ENCODE assay signal across 20 mouse cellular contexts in genomic region chr17:32810648-32811047, GRCm38 (mm10). TPM values are rescaled to one million over a fixed set of nuclear protein-coding genes. Genes with fewer than 3 reads are reported as not detected.
A peak's percentile ranks its signal among the peaks of the same experiment; 100 is the strongest.
DNase-seq lines count a peak whose midpoint lies in the region; ATAC-seq and TF ChIP-seq lines count a peak whose summit lies in the region.
"Had no signal": no experiment of that assay in that cellular context is flagged by ENCODE, and none has a peak within 500 bp of the region (broad histone marks: within the 10 kb centered on the region; RNA-seq: fewer than 3 reads in every experiment).

No protein-coding gene starts in this region.

- ATAC-seq in hindbrain, embryonic 13.5 days (ENCODE audit: low FRiP score), result no peak
- ATAC-seq in midbrain, embryonic 12.5 days (ENCODE audit: low FRiP score, low read depth), result no peak
- no peak for ATAC-seq in granulocyte monocyte progenitor cell, adult 5-6 weeks (replicated peaks; ENCODE audit: poor library complexity, severe bottlenecking)
- ATAC-seq: Patski had no signal

- TF ChIP-seq RAD21 in CH12.LX (IDR thresholded peaks at IDR 0.05; ENCODE audit: low read depth, low read length), result no peak

- intact Hi-C loops in heart, postnatal 14 days (cut with DNase I), result no loop called here

- H3K4me2 ChIP-seq in CH12.LX (ENCODE audit: insufficient read depth, low read depth, poor library complexity, severe bottlenecking), result peak overlapping the region; percentile 4
- H3K4me2 ChIP-seq in hindbrain, embryonic 13.5 days, result peak overlapping the region; percentile 65
- H3K4me2 ChIP-seq in midbrain, embryonic 12.5 days (replicated peaks), result peak overlapping the region; percentile 65

- H3K27ac ChIP-seq in CH12.LX (ENCODE audit: insufficient read depth, low read depth), result peak overlapping the region; percentile 46; the same call in 1 of the 2 replicates
- peak overlapping the region; percentile 95 for H3K27ac ChIP-seq in hindbrain, embryonic 13.5 days
- H3K27ac ChIP-seq in midbrain, embryonic 12.5 days (replicated peaks), result peak overlapping the region; percentile 96
- H3K27ac ChIP-seq: heart, adult 2 months; heart, embryonic 15.5 days; limb, embryonic 12.5 days; liver, embryonic 13.5 days had no signal

- in situ Hi-C loops in CH12.LX (cut with MboI; ENCODE audit: low pct_ligation_motif_present, low pct_unique_long_range_greater_than_20kb, low sequenced_read_pairs), result no loop called here

- peak overlapping the region in 2 of 3 experiments; percentile 37 to 61 for H3K4me3 ChIP-seq in CH12.LX (replicated peaks in 1 of 3; ENCODE audit: low read depth in 2 of 3, low read length in 2 of 3, poor library complexity in 1 of 3)
- no peak overlapping the region for H3K4me3 ChIP-seq in hindbrain, embryonic 13.5 days
- peak overlapping the region; percentile 60; the same call in 1 of the 2 replicates for H3K4me3 ChIP-seq in midbrain, embryonic 12.5 days
- H3K4me3 ChIP-seq: heart, adult 2 months; liver, embryonic 13.5 days had no signal

- 8% methylated on average over 1 of the region's 1 CpGs for WGBS in hindbrain, embryonic 13.5 days
- WGBS in midbrain, embryonic 12.5 days, result 29% methylated on average over 1 of the region's 1 CpGs

- H3K4me1 ChIP-seq in CH12.LX (ENCODE audit: control insufficient read depth in 1 of 2, insufficient read depth in 2 of 2), result peaks cover 12 to 43% of the 10 kb centered on the region in 2 experiments
- peaks cover 34% of the 10 kb centered on the region for H3K4me1 ChIP-seq in hindbrain, embryonic 13.5 days (replicated peaks)
- H3K4me1 ChIP-seq in midbrain, embryonic 12.5 days, result peaks cover 25% of the 10 kb centered on the region
- H3K4me1 ChIP-seq: liver, embryonic 13.5 days had no signal

- no peaks in the 10 kb centered on the region for H3K79me2 ChIP-seq in CH12.LX (replicated peaks; ENCODE audit: control insufficient read depth, extremely low read depth, insufficient read depth, poor library complexity, severe bottlenecking)

- no peaks in the 10 kb centered on the region for H3K27me3 ChIP-seq in CH12.LX (replicated peaks)
- no peaks in the 10 kb centered on the region for H3K27me3 ChIP-seq in hindbrain, embryonic 13.5 days
- no peaks in the 10 kb centered on the region for H3K27me3 ChIP-seq in midbrain, embryonic 12.5 days
- H3K27me3 ChIP-seq: heart, embryonic 15.5 days; limb, embryonic 12.5 days had no signal

- no peak overlapping the region for H3K9ac ChIP-seq in CH12.LX (ENCODE audit: insufficient read depth, low read depth)
- no peak overlapping the region for H3K9ac ChIP-seq in hindbrain, embryonic 13.5 days
- H3K9ac ChIP-seq in midbrain, embryonic 12.5 days (replicated peaks), result no peak overlapping the region
- H3K9ac ChIP-seq: heart, embryonic 15.5 days; limb, embryonic 12.5 days; liver, embryonic 13.5 days had no signal

- no peak for TF ChIP-seq CTCF in CH12.LX (conservative IDR thresholded peaks at IDR 0.05 in 1 of 2, IDR thresholded peaks at IDR 0.05 in 1 of 2; ENCODE audit: low read depth in 2 of 2, low read length in 2 of 2)

- TF ChIP-seq EP300 in CH12.LX (IDR thresholded peaks at IDR 0.05; ENCODE audit: low read length), result no peak; the same call in none of the 2 replicates

- peaks cover 0 to 16% of the 10 kb centered on the region in 2 experiments for H3K36me3 ChIP-seq in CH12.LX (replicated peaks in 1 of 2; ENCODE audit: control insufficient read depth in 1 of 2, insufficient read depth in 1 of 2, low read length in 1 of 2)
- peaks cover 7% of the 10 kb centered on the region; the same call in 1 of the 2 replicates for H3K36me3 ChIP-seq in hindbrain, embryonic 13.5 days
- peaks cover under 1% of the 10 kb centered on the region; the same call in 1 of the 2 replicates for H3K36me3 ChIP-seq in midbrain, embryonic 12.5 days
- H3K36me3 ChIP-seq: heart, embryonic 15.5 days; liver, embryonic 13.5 days had no signal

- H3K9me3 ChIP-seq in CH12.LX (replicated peaks; ENCODE audit: low read length), result no peaks in the 10 kb centered on the region
- H3K9me3 ChIP-seq in hindbrain, embryonic 13.5 days, result no peaks in the 10 kb centered on the region
- H3K9me3 ChIP-seq in midbrain, embryonic 12.5 days, result no peaks in the 10 kb centered on the region
- H3K9me3 ChIP-seq: heart, embryonic 15.5 days; limb, embryonic 12.5 days; liver, embryonic 13.5 days had no signal

- TF ChIP-seq POLR2A in CH12.LX (IDR thresholded peaks at IDR 0.05; ENCODE audit: low read depth, low read length), result no peak

- dilution Hi-C loops in CH12.LX (cut with MboI; ENCODE audit: extremely low pct_ligation_motif_present, extremely low pct_unique_long_range_greater_than_20kb, low sequenced_read_pairs), result no loop called here

- DNase-seq in embryo, embryonic 10.5 days (ENCODE audit: low spot score), result peak; percentile 9
- no peak for DNase-seq in embryo, embryonic 10 days (ENCODE audit: low spot score)
- peak; percentile 70 for DNase-seq in CH12.LX (ENCODE audit: extremely low read depth)
- no peak for DNase-seq in spleen, postnatal 10 days (ENCODE audit: low spot score in 2 of 2)
- no peak for DNase-seq in heart, postnatal 14 days
- DNase-seq: adrenal gland, adult 8-10 months; cerebellum, adult 9-11 months; heart, adult 2 months; kidney, adult 11 months; liver, embryonic 13.5 days; lung, embryonic 14.5 days; lung, postnatal 4 days; right cerebral cortex, postnatal 25 days had no signal

TF ChIP-seq in CH12.LX, 34 proteins besides CTCF, POLR2A, EP300 and RAD21 (continues in another document):
- TF ChIP-seq ZKSCAN1 (IDR thresholded peaks at IDR 0.05; ENCODE audit: borderline replicate concordance, low read depth, low read length) (no peak), MEF2A (IDR thresholded peaks at IDR 0.05; ENCODE audit: borderline replicate concordance, low read depth, low read length) (peak; percentile 93), MXI1 (IDR thresholded peaks at IDR 0.05; ENCODE audit: low read depth, low read length) (no peak), USF1 (IDR thresholded peaks at IDR 0.05; ENCODE audit: low read depth, low read length) (no peak), BHLHE40 (IDR thresholded peaks at IDR 0.05; ENCODE audit: low read depth, low read length) (peak; percentile 68), IRF4 (IDR thresholded peaks at IDR 0.05; ENCODE audit: low read depth, low read length) (peak; percentile 43; the same call in 1 of the 2 replicates), GABPA (IDR thresholded peaks at IDR 0.05; ENCODE audit: insufficient replicate concordance, low read depth, low read length) (no peak), E2F4 (IDR thresholded peaks at IDR 0.05; ENCODE audit: insufficient replicate concordance, low read depth, low read length) (no peak), CHD2 (IDR thresholded peaks at IDR 0.05; ENCODE audit: low read length) (no peak), MAX (IDR thresholded peaks at IDR 0.05; ENCODE audit: low read length) (no peak), ZC3H11A (IDR thresholded peaks at IDR 0.05; ENCODE audit: low read depth, low read length) (no peak), CHD1 (IDR thresholded peaks at IDR 0.05; ENCODE audit: low read depth, low read length) (no peak), TBP (conservative IDR thresholded peaks at IDR 0.05; ENCODE audit: low read depth, low read length) (peak; percentile 36; the same call in 1 of the 2 replicates), ZMIZ1 (IDR thresholded peaks at IDR 0.05; ENCODE audit: low read depth, low read length) (no peak), JUN (IDR thresholded peaks at IDR 0.05; ENCODE audit: insufficient read depth, low read depth, low read length) (0 out of 2 replicates have a peak, but pooled peaks have one; percentile 48), TCF12 (IDR thresholded peaks at IDR 0.05; ENCODE audit: low read depth, low read length) (0 out of 2 replicates have a peak, but pooled peaks have one; percentile 20), NELFE (IDR thresholded peaks at IDR 0.05; ENCODE audit: low read depth, low read length) (no peak), ETS1 (conservative IDR thresholded peaks at IDR 0.05; ENCODE audit: low read depth, low read length) (peak; percentile 81), ZNF384 (IDR thresholded peaks at IDR 0.05; ENCODE audit: low read depth, low read length) (no peak), JUND (conservative IDR thresholded peaks at IDR 0.05; ENCODE audit: low read depth, low read length) (0 out of 2 replicates have a peak, but pooled peaks have one; percentile 16), MAZ (IDR thresholded peaks at IDR 0.05; ENCODE audit: low read depth, low read length) (no peak), MYC (IDR thresholded peaks at IDR 0.05; ENCODE audit: low read depth, low read length) (peak; percentile 24; the same call in 1 of the 2 replicates)

RNA-seq across cellular contexts. Expression of gene Zfp811, which starts 0.9 kb away (rescaled TPM):
- total RNA-seq in CH12.LX (2012; rRNA removed) (1.1 and 1.7 TPM in 2 replicates), CH12.LX (2014; rRNA removed) (5.0 and 6.6 TPM in 2 replicates)
- polyA plus RNA-seq in CH12.LX (2012; ENCODE audit: insufficient read length, low read depth), result 3.4 and 4.1 TPM in 2 replicates
- 63.9 and 71.5 TPM in 2 replicates for polyA plus RNA-seq in hindbrain, embryonic 13.5 days (2015; fragmentation: Nextera tagmentation; extraction: Ambion mirVana)
- polyA plus RNA-seq in midbrain, embryonic 12.5 days (2016; fragmentation: Nextera tagmentation; extraction: Ambion mirVana), result 53.5 and 57.9 TPM in 2 replicates
- total RNA-seq in granulocyte monocyte progenitor cell, adult 5-6 weeks (2014; fragmentation: Nextera tagmentation), result not detected in 2 replicates
- not detected in 2 replicates for total RNA-seq in granulocyte monocyte progenitor cell, adult 5-6 weeks (2017)
- under 1 TPM; 0.22 to 0.24 TPM for total RNA-seq in heart, postnatal 14 days (2021)
- total RNA-seq: monocyte, adult 5-6 weeks had no signal

RNA-seq across cellular contexts. Expression of gene Zfp799, which starts 19.4 kb away (rescaled TPM):
- 4.7 and 6.2 TPM in 2 replicates for total RNA-seq in CH12.LX (2012; rRNA removed)
- 6.5 and 9.0 TPM in 2 replicates for total RNA-seq in CH12.LX (2014; rRNA removed)
- polyA plus RNA-seq in CH12.LX (2012; ENCODE audit: insufficient read length, low read depth), result 9.4 and 9.5 TPM in 2 replicates
- polyA plus RNA-seq in hindbrain, embryonic 13.5 days (2015; fragmentation: Nextera tagmentation; extraction: Ambion mirVana), result 20.1 and 22.2 TPM in 2 replicates
- polyA plus RNA-seq in midbrain, embryonic 12.5 days (2016; fragmentation: Nextera tagmentation; extraction: Ambion mirVana), result 18.6 and 20.4 TPM in 2 replicates
- total RNA-seq in granulocyte monocyte progenitor cell, adult 5-6 weeks (2014; fragmentation: Nextera tagmentation), result 10.1 and 18.5 TPM in 2 replicates
- total RNA-seq in granulocyte monocyte progenitor cell, adult 5-6 weeks (2017), result 6.5 and 10.6 TPM in 2 replicates
- total RNA-seq in heart, postnatal 14 days (2021), result 10 to 100 TPM; 11.8 to 12.0 TPM

RNA-seq across cellular contexts. Expression of gene Zfp871, which starts 22.6 kb away (rescaled TPM):
- total RNA-seq in CH12.LX (2012; rRNA removed) (9.8 and 11.3 TPM in 2 replicates), CH12.LX (2014; rRNA removed) (9.0 and 9.3 TPM in 2 replicates)
- 10.6 and 13.4 TPM in 2 replicates for polyA plus RNA-seq in CH12.LX (2012; ENCODE audit: insufficient read length, low read depth)
- 43.7 and 46.1 TPM in 2 replicates for polyA plus RNA-seq in hindbrain, embryonic 13.5 days (2015; fragmentation: Nextera tagmentation; extraction: Ambion mirVana)
- polyA plus RNA-seq in midbrain, embryonic 12.5 days (2016; fragmentation: Nextera tagmentation; extraction: Ambion mirVana), result 52.0 and 55.5 TPM in 2 replicates
- 31.1 and 57.1 TPM in 2 replicates for total RNA-seq in granulocyte monocyte progenitor cell, adult 5-6 weeks (2014; fragmentation: Nextera tagmentation)
- 17.7 and 26.1 TPM in 2 replicates for total RNA-seq in granulocyte monocyte progenitor cell, adult 5-6 weeks (2017)
- total RNA-seq in heart, postnatal 14 days (2021), result 10 to 100 TPM; 36.0 to 40.5 TPM

Comparison
In these comparisons a context has a peak if more than half of its experiments do, and no peak if none do; other contexts are left out.
1. DNase-seq: peak in embryo, embryonic 10.5 days (single experiment) and CH12.LX (single experiment); none in embryo, embryonic 10 days (single experiment), spleen, postnatal 10 days (0 of 2) and heart, postnatal 14 days (0 of 2).
2. H3K27ac ChIP-seq: peak in every context shown above with its lines; median percentile 96 in midbrain, embryonic 12.5 days; 95 in hindbrain, embryonic 13.5 days; 46 in CH12.LX.
3. H3K4me2 ChIP-seq: peak in every context shown above with its lines; median percentile 65 in hindbrain, embryonic 13.5 days; 65 in midbrain, embryonic 12.5 days; 4 in CH12.LX.